ENCODE assay signal across 8 mouse cellular contexts in genomic region chr6:127149944-127150662, GRCm38 (mm10). TPM values are rescaled to one million over a fixed set of nuclear protein-coding genes. Genes with fewer than 3 reads are reported as not detected.
DNase-seq lines count a peak whose midpoint lies in the region; ATAC-seq and TF ChIP-seq lines count a peak whose summit lies in the region.

No protein-coding gene starts in this region.

- H3K9ac ChIP-seq in heart, embryonic 16.5 days (ENCODE audit: low read length), result peak overlapping the region; percentile 92
- peak overlapping the region; percentile 97 for H3K9ac ChIP-seq in limb, embryonic 14.5 days (ENCODE audit: low read depth, low read length, severe bottlenecking)

- H3K9me3 ChIP-seq in heart, embryonic 16.5 days (replicated peaks; ENCODE audit: control insufficient read depth, low read length), result no peaks in the 10 kb centered on the region
- H3K9me3 ChIP-seq in limb, embryonic 14.5 days (ENCODE audit: control insufficient read depth, low read length), result no peaks in the 10 kb centered on the region

- under 1% methylated on average over 38 of the region's 38 CpGs for WGBS in cerebellum, adult 2 months
- 0% methylated on average over 38 of the region's 38 CpGs for WGBS in heart, embryonic 16.5 days
- WGBS in limb, embryonic 14.5 days, result under 1% methylated on average over 37 of the region's 38 CpGs

- TF ChIP-seq POLR2A in cerebellum, adult 2 months (IDR thresholded peaks at IDR 0.05; ENCODE audit: borderline replicate concordance, insufficient read depth, low read length), result no peak
- TF ChIP-seq POLR2A in limb, embryonic 14.5 days (IDR thresholded peaks at IDR 0.05; ENCODE audit: borderline replicate concordance, extremely low read depth, insufficient read depth, insufficient read length), result no peak

- peaks cover 10% of the 10 kb centered on the region for H3K4me1 ChIP-seq in cerebellum, adult 2 months (ENCODE audit: control insufficient read depth, insufficient read depth, low read length)
- peaks cover 53% of the 10 kb centered on the region for H3K4me1 ChIP-seq in heart, embryonic 16.5 days (ENCODE audit: control insufficient read depth, insufficient read depth, low read length)
- H3K4me1 ChIP-seq in limb, embryonic 14.5 days (ENCODE audit: control insufficient read depth, insufficient read depth, low read length), result peaks cover 40% of the 10 kb centered on the region

- H3K36me3 ChIP-seq in heart, embryonic 16.5 days (ENCODE audit: control insufficient read depth, insufficient read depth), result peaks cover 9% of the 10 kb centered on the region
- peaks cover 22% of the 10 kb centered on the region for H3K36me3 ChIP-seq in limb, embryonic 14.5 days (ENCODE audit: control insufficient read depth, insufficient read depth, low read length)

- H3K27me3 ChIP-seq in cerebellum, adult 2 months (ENCODE audit: control insufficient read depth, insufficient read depth, low read length), result peaks cover 16% of the 10 kb centered on the region
- H3K27me3 ChIP-seq in heart, embryonic 16.5 days (ENCODE audit: control insufficient read depth, insufficient read depth, low read length), result no peaks in the 10 kb centered on the region; the same call in 1 of the 2 replicates
- no peaks in the 10 kb centered on the region for H3K27me3 ChIP-seq in limb, embryonic 14.5 days (ENCODE audit: control insufficient read depth, insufficient read depth, low read length)

- peak overlapping the region; percentile 84 for H3K4me2 ChIP-seq in heart, embryonic 16.5 days (ENCODE audit: low read depth, low read length)
- H3K4me2 ChIP-seq in limb, embryonic 14.5 days (replicated peaks; ENCODE audit: low read depth, low read length, severe bottlenecking), result peak overlapping the region; percentile 95

- no peak for TF ChIP-seq CTCF in cerebellum, adult 2 months (IDR thresholded peaks at IDR 0.05; ENCODE audit: borderline replicate concordance, insufficient read depth, low read depth, low read length)

- no peak overlapping the region for H3K27ac ChIP-seq in cerebellum, adult 2 months (ENCODE audit: insufficient read depth, low read length)
- peak overlapping the region; percentile 84 for H3K27ac ChIP-seq in heart, embryonic 16.5 days (ENCODE audit: low read length)
- peak overlapping the region; percentile 94 for H3K27ac ChIP-seq in limb, embryonic 14.5 days (replicated peaks; ENCODE audit: low read depth, low read length)

- peak in 1 of 2 experiments; percentile 27 for DNase-seq in cerebellum, adult 2 months
- DNase-seq in cerebellum, adult 11 months, result no peak
- DNase-seq in 3T3-L1 (ENCODE audit: low read depth, low spot score), result peak; percentile 79
- DNase-seq in embryo, embryonic 10 days (ENCODE audit: low spot score), result peak; percentile 39
- no peak for DNase-seq in limb, embryonic 14.5 days (ENCODE audit: low spot score)
- peak; percentile 55 for DNase-seq in naive thymus-derived CD4-positive, alpha-beta T cell, adult 2 months (ENCODE audit: low read depth)
- no peak for DNase-seq in layer of hippocampus, adult 9-10 months (ENCODE audit: low spot score)

- peak overlapping the region; percentile 74 for H3K4me3 ChIP-seq in cerebellum, adult 2 months (replicated peaks; ENCODE audit: insufficient read depth, low read depth, low read length)
- H3K4me3 ChIP-seq in heart, embryonic 16.5 days (ENCODE audit: low read length), result peak overlapping the region; percentile 75
- H3K4me3 ChIP-seq in limb, embryonic 14.5 days (replicated peaks; ENCODE audit: low read length), result peak overlapping the region; percentile 87

- no peak for ATAC-seq in heart, embryonic 16.5 days (replicated peaks; ENCODE audit: extremely low read depth, insufficient read depth, low FRiP score)
- ATAC-seq in limb, embryonic 14.5 days (ENCODE audit: low FRiP score, low read depth), result no peak

RNA-seq across cellular contexts. Expression of gene Ccnd2, which starts 1.9 kb away (rescaled TPM):
- 4.1 and 5.4 TPM in 2 replicates for polyA plus RNA-seq in cerebellum, adult 2 months (2012; rRNA removed)
- polyA plus RNA-seq in heart, embryonic 16.5 days (2015; fragmentation: Nextera tagmentation; extraction: Ambion mirVana), result 450 and 476 TPM in 2 replicates
- 143 and 170 TPM in 2 replicates for polyA plus RNA-seq in limb, embryonic 14.5 days (2012; rRNA removed)
- 1,147 and 1,270 TPM in 2 replicates for polyA plus RNA-seq in limb, embryonic 14.5 days (2014; fragmentation: Nextera tagmentation; extraction: Ambion mirVana)

RNA-seq across cellular contexts. Expression of gene Tigar, which starts 40.7 kb away (rescaled TPM):
- 19.5 and 19.6 TPM in 2 replicates for polyA plus RNA-seq in cerebellum, adult 2 months (2012; rRNA removed)
- 7.7 and 8.2 TPM in 2 replicates for polyA plus RNA-seq in heart, embryonic 16.5 days (2015; fragmentation: Nextera tagmentation; extraction: Ambion mirVana)
- polyA plus RNA-seq in limb, embryonic 14.5 days (2012; rRNA removed), result 3.4 and 4.1 TPM in 2 replicates
- 3.2 and 3.3 TPM in 2 replicates for polyA plus RNA-seq in limb, embryonic 14.5 days (2014; fragmentation: Nextera tagmentation; extraction: Ambion mirVana)

Comparison
In these comparisons a context has a peak if more than half of its experiments do, and no peak if none do; other contexts are left out.
1. DNase-seq: peak in 3T3-L1 (single experiment), embryo, embryonic 10 days (single experiment) and naive thymus-derived CD4-positive, alpha-beta T cell, adult 2 months (single experiment); none in cerebellum, adult 11 months (single experiment), limb, embryonic 14.5 days (single experiment) and layer of hippocampus, adult 9-10 months (single experiment).
2. RNA of gene Ccnd2, which starts 1.9 kb away (polyA plus RNA-seq): 143 to 1,270 TPM in limb, embryonic 14.5 days and 450 to 476 TPM in heart, embryonic 16.5 days; 4.1 to 5.4 TPM in cerebellum, adult 2 months; every median in the first group is over 10 times any median in the second.
3. Peak in every context shown above with its lines, with median percentiles within 50 percentile points of each other: H3K4me3 ChIP-seq.